15 mouse cellular contexts compared by ENCODE assay signal in genomic region chr13:93966271-93966670, GRCm38 (mm10).
DNase-seq lines count a peak whose midpoint lies in the region; ATAC-seq and TF ChIP-seq lines count a peak whose summit lies in the region.
"Had no signal": no experiment of that assay in that cellular context is flagged by ENCODE, and none has a peak within 500 bp of the region (broad histone marks: within the 10 kb centered on the region; RNA-seq: fewer than 3 reads in every experiment).

No protein-coding gene starts in this region.

- no peaks in the 10 kb centered on the region for H3K9me3 ChIP-seq in embryonic facial prominence, embryonic 10.5 days
- H3K9me3 ChIP-seq in forebrain, embryonic 14.5 days (replicated peaks; ENCODE audit: control insufficient read depth, low read length), result no peaks in the 10 kb centered on the region
- no peaks in the 10 kb centered on the region for H3K9me3 ChIP-seq in limb, embryonic 14.5 days (ENCODE audit: control insufficient read depth, low read length)
- H3K9me3 ChIP-seq: heart, embryonic 10.5 days; limb, embryonic 12.5 days had no signal

- TF ChIP-seq POLR2A in limb, embryonic 14.5 days (IDR thresholded peaks at IDR 0.05; ENCODE audit: borderline replicate concordance, extremely low read depth, insufficient read depth, insufficient read length), result no peak

- H3K27me3 ChIP-seq in embryonic facial prominence, embryonic 10.5 days (replicated peaks; ENCODE audit: low read depth, poor library complexity, severe bottlenecking), result no peaks in the 10 kb centered on the region
- H3K27me3 ChIP-seq in forebrain, embryonic 14.5 days (replicated peaks; ENCODE audit: control insufficient read depth, insufficient read depth, low read length), result no peaks in the 10 kb centered on the region
- no peaks in the 10 kb centered on the region for H3K27me3 ChIP-seq in limb, embryonic 14.5 days (ENCODE audit: control insufficient read depth, insufficient read depth, low read length)
- H3K27me3 ChIP-seq: limb, embryonic 12.5 days had no signal

- H3K4me1 ChIP-seq in embryonic facial prominence, embryonic 10.5 days, result peaks cover 23% of the 10 kb centered on the region
- no peaks in the 10 kb centered on the region; the same call in 1 of the 2 replicates for H3K4me1 ChIP-seq in forebrain, embryonic 14.5 days (ENCODE audit: control insufficient read depth, insufficient read depth, low read length)
- peaks cover 10% of the 10 kb centered on the region for H3K4me1 ChIP-seq in limb, embryonic 14.5 days (ENCODE audit: control insufficient read depth, insufficient read depth, low read length)
- H3K4me1 ChIP-seq: heart, embryonic 10.5 days had no signal

- H3K27ac ChIP-seq in embryonic facial prominence, embryonic 10.5 days (replicated peaks), result no peak overlapping the region
- no peak overlapping the region for H3K27ac ChIP-seq in forebrain, embryonic 14.5 days (ENCODE audit: low read depth, low read length)
- H3K27ac ChIP-seq in limb, embryonic 14.5 days (replicated peaks; ENCODE audit: low read depth, low read length), result no peak overlapping the region
- H3K27ac ChIP-seq: heart, embryonic 10.5 days had no signal

- H3K36me3 ChIP-seq in embryonic facial prominence, embryonic 10.5 days (replicated peaks), result no peaks in the 10 kb centered on the region
- no peaks in the 10 kb centered on the region for H3K36me3 ChIP-seq in forebrain, embryonic 14.5 days (ENCODE audit: control insufficient read depth, insufficient read depth, low read length)
- H3K36me3 ChIP-seq in limb, embryonic 14.5 days (ENCODE audit: control insufficient read depth, insufficient read depth, low read length), result no peaks in the 10 kb centered on the region
- H3K36me3 ChIP-seq: heart, embryonic 10.5 days; limb, embryonic 12.5 days had no signal

- DNase-seq in layer of hippocampus, postnatal 14 days (ENCODE audit: low spot score in 2 of 2), result peak; percentile 3 to 11
- DNase-seq in layer of hippocampus, postnatal 25 days (ENCODE audit: extremely low spot score in 1 of 2, low spot score in 1 of 2), result no peak
- DNase-seq in embryonic facial prominence, embryonic 10.5 days (ENCODE audit: low spot score), result peak; percentile 35
- peak; percentile 74 for DNase-seq in forebrain, embryonic 14.5 days (ENCODE audit: low spot score)
- peak; percentile 44 for DNase-seq in limb, embryonic 14.5 days (ENCODE audit: low spot score)
- DNase-seq in heart, adult 18-20 months, result no peak
- DNase-seq in heart, adult 8-10 months (ENCODE audit: low spot score), result no peak
- DNase-seq: cerebellum, adult 18-20 months; lung, adult 18-20 months; spleen, adult 18-20 months; thymus, postnatal 25 days had no signal

- H3K4me2 ChIP-seq in forebrain, embryonic 14.5 days (ENCODE audit: low read length), result no peak overlapping the region
- H3K4me2 ChIP-seq in limb, embryonic 14.5 days (replicated peaks; ENCODE audit: low read depth, low read length, severe bottlenecking), result no peak overlapping the region
- H3K4me2 ChIP-seq: limb, embryonic 12.5 days had no signal

- H3K9ac ChIP-seq in forebrain, embryonic 14.5 days (ENCODE audit: low read length), result no peak overlapping the region
- H3K9ac ChIP-seq in limb, embryonic 14.5 days (ENCODE audit: low read depth, low read length, severe bottlenecking), result no peak overlapping the region
- H3K9ac ChIP-seq: limb, embryonic 12.5 days had no signal

- peak; percentile 87 for ATAC-seq in forebrain, embryonic 14.5 days
- ATAC-seq in limb, embryonic 14.5 days (ENCODE audit: low FRiP score, low read depth), result peak; percentile 70
- ATAC-seq: activated CD4-positive, CD25-positive, alpha-beta regulatory T cell, adult 4 months; CD4-positive, CD25-positive, alpha-beta regulatory T cell, adult 4 months had no signal

- H3K4me3 ChIP-seq in embryonic facial prominence, embryonic 10.5 days, result no peak overlapping the region
- H3K4me3 ChIP-seq in forebrain, embryonic 14.5 days (ENCODE audit: low read depth, low read length), result no peak overlapping the region
- H3K4me3 ChIP-seq in limb, embryonic 14.5 days (replicated peaks; ENCODE audit: low read length), result no peak overlapping the region
- H3K4me3 ChIP-seq: heart, embryonic 10.5 days; limb, embryonic 12.5 days had no signal

Comparison
In these comparisons a context has a peak if more than half of its experiments do, and no peak if none do; other contexts are left out.
1. DNase-seq: peak in layer of hippocampus, postnatal 14 days (2 of 2), embryonic facial prominence, embryonic 10.5 days (single experiment), forebrain, embryonic 14.5 days (single experiment) and limb, embryonic 14.5 days (single experiment); none in layer of hippocampus, postnatal 25 days (0 of 2), heart, adult 18-20 months (0 of 2) and heart, adult 8-10 months (single experiment).